Mouse (Mus musculus) left cerebral cortex, adult 11 months (tissue): ENCODE measurements around the gene Ctsw.

Experiments used
- DNase-seq: peaks from one replicate; pipeline ENCODE4 v3.0.0; 2022; ENCODE audit warnings: low spot score

The Ctsw gene

DNA sequence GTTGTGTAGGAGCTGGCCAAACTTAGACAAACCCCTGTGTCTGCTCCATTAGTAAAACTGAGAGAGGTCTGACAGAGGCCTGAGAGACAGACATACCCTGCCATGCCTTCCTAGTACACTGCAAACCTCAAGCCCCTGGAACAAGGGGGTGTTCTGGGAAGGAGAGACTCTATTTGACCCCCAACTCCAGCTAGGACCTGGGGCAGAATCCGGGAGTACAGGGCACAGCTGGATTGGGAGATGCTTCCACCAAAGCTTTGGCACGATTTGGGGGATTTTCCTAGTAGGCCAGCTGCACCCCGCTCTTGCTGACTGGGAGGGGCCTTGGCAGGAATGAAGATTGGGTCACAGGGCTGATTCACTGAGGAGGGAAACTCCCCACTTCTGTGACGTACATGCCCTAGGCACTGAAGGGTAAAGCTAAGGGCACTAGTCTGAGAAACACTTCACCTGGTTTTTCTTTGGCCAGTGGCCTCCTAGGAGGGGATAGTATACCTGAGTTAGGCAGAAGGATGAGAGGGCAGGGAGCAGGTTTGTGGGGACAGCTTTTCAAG lies 36.3 kb downstream of the Ctsw start:
- DNase-seq, result no peak

DNA sequence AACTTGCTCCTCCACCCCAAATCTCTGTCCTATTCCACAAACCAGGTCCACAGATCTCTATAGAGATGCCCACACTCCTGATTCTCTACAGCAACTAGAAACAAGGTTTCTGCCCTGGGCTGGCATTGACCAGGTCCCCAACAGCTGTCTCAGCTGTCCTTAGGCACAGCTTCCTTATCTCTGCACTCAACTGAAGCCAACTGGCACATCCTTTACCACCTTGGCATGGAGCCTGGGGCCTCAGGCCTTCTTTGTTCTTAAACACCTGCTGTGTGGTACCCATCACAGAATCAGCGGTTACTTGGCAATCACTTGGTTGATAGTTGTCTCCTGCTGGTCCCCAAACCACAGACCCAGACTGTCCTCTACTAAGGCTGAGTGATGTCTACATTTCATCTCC lies 37.9 kb downstream of the Ctsw start:
- DNase-seq, result no peak

DNA sequence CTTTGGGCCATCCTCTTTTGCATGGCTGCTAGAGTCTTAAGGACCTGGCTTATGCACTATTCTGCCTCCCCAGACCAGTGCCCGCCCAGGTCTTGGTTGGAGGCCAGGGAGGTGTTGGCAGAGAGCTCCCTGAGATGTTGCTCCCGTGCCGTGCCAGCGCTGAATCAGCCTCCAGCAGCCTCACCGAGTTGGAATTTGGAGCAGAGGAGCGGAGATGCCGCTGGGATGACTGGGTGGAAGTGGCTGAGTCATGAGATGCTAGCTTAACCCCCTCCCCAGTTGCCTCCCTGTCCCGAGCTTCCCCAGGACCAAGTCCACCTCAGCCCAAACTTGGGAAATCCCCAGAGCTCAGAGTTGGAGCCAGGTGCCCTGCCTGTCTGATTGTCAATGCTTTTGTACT lies 38.5 kb downstream of the Ctsw start:
- DNase-seq, result no peak

DNA sequence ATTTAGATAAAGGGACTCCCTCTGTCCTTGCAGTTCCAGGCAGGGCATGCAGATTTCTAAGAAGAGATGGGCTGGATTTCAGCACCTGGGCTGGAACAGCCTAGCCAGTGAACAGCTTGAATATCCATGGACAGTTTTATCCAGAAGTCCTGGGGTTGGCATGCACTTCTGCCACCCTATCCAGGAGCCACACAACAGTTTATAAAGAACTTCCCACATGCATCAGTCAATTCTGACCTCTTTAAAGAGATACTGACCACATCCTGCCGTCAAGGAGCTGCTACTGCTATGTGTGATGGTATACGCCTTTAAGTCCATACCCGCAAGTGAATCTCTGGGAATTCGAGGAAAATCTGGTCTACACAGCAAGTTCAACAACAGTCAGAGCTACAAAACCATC lies 39.1 kb downstream of the Ctsw start:
- no peak for DNase-seq

DNA sequence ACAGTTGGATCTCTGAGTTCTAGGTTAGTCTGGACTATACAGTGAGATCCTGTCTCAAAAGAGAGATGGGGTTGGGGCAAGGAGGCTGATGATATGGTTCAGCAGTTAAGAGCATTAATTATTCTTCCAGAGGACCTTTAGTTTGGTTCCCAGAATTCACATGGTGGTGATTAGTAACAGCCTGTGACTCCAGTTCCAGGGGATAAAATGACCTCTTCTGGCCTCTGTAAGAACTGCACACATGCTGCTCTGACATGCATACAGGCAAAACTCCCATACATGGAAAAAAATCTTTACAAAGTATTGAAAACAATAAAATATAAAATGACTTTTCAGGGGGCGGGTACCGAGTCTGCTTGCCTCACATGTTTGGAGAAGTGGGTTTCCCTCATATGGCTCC lies 40.2 kb downstream of the Ctsw start:
- DNase-seq, result no peak

DNA sequence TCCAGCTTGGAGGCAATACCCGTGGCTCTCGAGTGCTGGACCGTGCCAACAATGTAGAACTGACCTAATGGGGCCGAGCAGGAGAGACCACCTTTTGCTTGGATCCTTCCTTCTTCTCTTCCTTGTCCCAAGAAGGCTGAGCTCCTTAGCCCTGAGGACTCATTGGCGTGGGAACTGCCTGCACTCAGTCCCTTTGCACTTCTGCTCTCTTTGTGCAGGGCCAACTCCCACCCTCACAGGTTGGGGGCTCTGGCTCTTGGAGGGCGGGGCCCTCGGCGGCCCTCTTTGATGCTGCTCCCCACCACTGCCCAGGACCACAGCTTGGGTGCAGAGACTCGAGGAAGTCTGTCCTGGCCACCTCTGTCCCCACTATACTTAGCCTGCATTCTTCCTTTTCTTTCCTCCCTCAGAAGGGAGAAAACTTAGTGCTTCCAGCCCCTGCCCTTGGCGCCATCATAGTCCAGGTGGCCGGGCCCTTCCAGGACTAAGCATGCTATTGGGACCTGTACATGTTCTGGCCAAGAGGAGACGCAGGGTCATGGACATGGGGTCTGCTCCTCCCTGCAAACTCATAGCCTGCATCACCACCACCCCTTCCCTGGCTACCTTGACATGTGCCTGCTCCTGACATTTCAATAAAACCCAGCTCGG lies 41.5 kb downstream of the Ctsw start:
- DNase-seq, result no peak

DNA sequence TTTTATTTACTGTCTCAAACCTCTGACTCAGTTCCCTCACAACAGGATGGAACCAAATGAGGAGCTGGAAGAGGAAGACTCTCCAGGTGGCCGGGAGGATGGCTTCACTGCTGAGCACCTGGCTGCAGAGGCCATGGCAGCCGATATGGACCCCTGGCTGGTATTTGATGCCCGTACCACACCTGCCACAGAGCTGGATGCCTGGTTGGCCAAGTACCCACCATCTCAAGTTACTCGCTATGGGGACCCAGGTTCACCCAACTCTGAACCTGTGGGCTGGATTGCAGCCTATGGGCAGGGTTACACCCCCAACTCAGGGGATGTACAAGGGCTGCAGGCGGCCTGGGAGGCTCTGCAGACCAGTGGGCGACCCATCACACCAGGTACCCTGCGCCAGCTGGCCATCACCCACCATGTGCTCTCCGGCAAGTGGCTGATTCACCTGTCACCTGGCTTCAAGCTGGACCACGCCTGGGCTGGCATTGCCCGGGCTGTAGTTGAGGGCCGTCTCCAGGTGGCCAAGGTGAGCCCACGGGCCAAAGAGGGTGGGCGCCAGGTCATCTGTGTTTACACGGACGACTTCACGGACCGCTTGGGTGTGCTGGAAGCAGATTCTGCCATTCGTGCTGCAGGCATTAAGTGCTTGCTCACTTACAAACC lies 42.3 kb downstream of the Ctsw start:
- DNase-seq, result no peak

DNA sequence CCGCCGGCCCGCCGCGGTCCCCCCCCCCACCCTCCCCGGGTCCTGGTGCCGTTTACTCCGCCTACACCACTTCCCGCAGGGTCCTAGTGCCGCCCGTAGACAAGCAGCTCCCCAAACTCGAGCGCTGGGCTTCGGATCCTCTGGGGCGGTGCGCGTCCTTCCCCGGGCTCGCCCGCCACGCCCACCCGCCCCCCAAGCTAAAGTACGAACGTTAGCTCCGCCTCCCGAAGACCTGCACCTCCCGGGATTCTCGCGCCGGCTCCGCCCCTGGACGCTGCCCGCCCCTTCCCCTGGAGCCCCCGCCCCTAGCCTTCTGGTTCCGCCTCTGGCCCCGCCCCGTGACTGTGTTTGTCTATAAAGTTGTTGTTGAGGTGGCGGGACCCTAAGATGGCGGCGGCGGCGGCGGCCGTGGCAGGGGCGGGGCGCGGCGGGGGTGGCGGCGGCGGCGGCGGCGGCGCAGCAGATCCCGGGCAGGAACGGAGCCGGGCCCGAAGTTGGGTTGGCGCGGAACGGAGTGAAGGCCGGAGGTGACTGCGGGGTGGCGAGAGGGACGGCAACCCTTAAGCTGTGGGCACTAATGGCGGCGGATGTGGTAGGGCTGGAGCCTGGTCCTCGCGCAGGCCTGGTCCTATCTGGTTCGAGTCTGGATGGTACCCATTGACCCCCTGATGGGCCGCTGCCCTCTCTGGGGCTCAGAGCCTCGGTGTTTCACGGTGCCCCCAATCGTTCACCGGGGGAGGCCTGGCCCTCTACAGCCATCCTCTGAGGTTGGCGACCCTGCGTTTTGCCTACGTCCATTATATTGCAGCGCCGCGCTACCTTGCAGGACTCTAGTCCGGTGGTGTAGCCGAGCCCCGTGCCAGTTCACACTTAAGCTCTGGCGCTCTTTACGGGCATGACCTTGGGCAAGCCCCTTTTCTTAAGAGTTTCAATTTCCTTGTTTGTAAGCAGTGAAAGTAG lies 43.2 kb downstream of the Ctsw start, which contains the start of the genes Drap1 and AI837181:
Drap1 (minus strand) TSS at position 198 of the 960 bp plus-strand sequence.
AI837181 (plus strand) TSS at position 363 of the 960 bp plus-strand sequence.
- DNase-seq, result peak; percentile 85

DNA sequence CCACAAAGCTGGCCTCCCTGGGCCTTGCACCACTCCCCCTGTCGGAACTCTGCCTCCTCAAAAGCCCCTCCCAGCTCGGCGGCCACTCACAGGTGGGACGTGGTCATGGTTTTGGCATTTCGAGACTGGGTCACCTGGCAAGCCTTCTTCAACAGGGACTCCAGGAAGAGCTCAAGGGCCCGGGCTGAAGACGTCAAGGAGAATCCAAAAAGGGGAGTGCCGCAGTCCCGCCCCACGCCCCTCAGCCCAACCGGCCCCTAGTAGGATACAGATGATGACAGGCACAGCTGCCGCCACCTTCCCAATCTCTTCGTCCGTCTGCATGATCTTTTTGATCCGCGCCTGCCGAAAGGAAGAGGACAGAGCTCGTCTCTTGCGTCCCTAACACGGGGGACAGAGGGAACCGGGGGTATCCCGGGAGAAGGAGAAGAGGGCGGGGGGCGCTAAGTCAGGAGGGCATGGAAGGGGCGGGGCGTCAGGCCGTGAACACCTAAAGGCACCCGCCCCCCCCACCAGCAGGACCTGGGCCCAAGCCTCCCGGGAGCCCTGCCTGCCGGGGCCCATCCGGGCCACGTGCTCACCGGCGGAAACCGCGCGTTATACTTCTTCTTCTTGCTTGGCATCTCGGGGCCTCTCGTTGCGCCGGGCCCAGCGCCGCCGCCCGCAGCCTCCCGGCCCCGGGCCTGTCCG lies 44.1 kb downstream of the Ctsw start:
- DNase-seq, result no peak

DNA sequence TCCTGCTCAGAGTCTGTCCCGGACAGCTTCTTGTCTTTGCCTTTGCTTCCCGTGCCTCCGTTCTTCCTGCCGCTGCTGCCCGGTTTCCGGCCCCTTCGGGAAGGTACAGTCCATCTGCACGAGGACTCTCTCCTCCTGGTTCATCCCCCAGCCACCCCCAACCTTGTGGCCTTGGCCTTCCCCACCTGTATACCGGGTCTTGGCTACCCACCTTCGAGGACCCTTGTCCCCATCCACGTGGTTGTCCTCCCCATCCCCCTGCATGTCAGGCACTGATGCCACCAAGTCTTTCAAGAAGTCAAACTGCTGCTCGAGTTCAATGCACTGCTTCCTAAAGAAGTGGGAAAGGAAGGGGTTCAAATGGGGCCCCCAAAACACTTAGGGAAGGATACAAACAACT lies 44.7 kb downstream of the Ctsw start:
- DNase-seq, result no peak

DNA sequence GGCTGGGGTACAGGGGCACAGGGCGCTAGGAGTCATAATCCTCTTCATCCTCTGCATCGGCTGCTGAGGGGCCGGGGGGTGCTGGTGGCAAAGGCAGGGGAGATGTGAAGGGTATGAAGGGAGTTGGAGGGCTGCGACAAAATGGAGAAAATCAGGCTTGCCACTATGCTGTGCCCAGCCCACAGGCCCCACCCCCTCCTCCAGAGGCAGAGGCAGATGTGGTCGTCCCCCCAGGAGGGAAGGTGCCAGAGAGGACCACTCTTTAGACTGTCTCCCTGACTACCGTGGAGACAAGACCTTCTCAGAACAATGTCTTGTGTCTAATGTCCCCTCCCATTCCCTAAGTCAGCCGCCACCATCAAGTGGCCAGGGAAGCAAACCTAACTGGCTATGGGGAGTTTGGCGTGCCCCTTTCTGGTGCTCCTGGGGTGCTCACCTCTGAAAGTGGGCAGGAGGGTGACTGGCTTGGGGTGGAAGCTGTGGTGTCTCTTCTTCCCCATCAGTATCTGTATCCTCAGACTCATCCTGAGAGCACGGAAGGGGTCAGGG lies 45.3 kb downstream of the Ctsw start:
- DNase-seq, result no peak

DNA sequence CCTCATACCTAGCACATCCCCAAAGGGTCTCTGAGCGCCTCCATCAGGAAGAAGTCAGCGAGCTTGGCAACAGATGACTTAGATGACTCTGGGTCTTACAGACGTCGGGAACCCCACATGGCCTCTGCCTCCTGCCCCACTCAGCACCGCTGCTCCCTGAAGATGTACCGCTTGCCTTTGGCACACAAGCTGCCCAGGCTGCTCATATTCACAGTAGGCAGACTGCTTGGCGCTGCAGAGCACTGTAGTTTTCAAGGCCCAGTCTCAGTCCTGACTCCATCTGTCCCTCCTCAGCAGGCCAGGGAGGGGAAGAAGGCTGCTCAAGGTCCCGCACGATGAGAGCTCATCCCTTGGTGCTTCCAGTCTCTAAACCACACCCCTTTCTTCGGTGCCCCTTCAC lies 46.0 kb downstream of the Ctsw start:
- no peak for DNase-seq

DNA sequence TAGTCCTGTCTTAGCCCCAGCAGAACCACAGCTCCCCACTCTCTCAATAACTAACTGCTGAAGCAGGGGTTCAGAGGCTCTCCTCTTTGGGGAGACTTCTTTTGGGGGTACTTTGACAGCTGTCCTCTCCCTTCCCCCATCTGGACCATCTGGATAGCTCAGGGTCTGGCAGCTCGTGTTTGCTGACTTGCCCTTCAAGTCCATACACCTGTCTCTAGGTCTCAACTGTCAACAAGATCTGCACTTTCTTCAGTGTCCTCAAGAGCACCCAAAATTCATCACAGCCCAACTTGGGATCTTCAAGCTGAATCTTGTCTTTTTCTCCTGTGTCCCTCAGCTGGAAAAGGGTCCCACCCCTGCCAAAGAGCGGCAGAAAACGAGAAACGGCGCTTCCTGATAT lies 46.5 kb downstream of the Ctsw start:
- no peak for DNase-seq

DNA sequence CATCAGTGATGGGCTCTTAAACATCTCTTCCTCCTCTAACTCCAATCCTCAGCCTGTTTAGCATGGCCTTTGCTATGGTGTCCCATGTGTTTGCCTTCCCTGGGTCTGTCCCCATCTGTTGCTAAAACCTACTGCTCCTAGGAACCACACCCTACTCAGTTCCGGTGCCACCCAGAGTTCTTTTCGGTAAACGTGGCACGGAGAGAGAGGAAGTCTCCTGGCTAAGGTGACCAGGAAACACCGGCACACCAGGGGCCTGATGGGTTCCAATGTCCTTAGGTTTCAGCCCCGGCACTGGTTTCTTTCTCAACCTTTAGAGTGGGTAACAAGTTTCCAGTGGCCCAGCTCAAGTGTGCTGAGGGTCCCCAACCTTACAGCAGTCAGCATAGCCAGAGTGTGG lies 47.7 kb downstream of the Ctsw start:
- no peak for DNase-seq

DNA sequence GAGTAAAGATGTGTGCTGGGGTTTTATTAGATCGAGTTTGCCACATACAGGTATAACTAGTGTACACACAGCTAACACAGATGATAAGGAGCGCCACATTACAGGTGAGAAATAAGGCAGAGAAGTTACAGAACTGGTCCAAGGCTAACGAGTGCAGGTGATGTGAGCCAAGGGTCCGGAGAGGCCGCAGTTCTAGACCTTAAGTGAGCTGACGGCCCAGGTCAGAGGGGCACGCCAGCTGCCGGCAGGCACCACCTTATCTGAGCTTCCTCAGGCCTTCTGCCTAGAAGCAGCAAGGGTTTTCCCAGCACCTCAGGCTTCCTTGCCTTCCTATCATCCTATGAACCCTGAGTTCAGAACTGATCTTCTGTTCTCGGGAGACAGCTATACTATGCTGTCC lies 48.7 kb downstream of the Ctsw start:
- no peak for DNase-seq

DNA sequence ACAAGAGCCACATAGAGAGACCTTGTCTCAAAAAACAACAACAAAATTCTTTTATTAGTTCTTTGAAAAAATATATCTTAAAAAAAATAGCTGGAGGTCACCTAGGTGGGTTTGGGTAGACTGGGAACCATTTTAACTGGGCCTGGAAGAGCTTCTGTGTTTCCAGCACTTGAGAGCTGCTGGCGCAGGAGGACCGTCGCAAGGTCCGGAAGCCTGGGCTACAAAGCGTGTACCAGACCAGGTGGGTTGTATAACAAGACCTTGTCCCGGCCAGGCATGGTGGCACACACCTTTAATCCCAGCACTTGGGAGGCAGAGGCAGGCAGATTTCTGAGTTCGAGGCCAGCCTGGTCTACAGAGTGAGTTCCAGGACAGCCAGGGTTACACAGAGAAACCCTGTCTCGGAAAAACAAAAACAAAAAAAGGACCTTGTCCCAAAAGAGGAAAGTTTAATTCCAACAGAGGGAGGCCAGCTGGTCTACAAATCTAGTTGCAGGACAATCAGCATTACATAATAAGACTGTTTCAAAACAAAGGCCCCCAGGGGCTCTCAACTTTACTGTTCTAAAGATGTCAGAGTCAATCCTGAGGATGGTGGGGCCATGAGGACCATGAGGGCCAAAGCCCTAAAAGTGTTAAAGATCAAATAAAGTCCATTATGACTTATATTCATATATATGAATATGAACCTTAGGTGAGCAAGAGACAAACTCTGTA lies 49.4 kb downstream of the Ctsw start:
- DNase-seq, result no peak
